Mouse (Mus musculus): ENCODE measurements around the gene Prrx2. TPM values are rescaled to one million over a fixed set of nuclear protein-coding genes. Genes with fewer than 3 reads are reported as not detected.

Gene Prrx2
- total RNA-seq (2023): not detected in 2 replicates

DNA sequence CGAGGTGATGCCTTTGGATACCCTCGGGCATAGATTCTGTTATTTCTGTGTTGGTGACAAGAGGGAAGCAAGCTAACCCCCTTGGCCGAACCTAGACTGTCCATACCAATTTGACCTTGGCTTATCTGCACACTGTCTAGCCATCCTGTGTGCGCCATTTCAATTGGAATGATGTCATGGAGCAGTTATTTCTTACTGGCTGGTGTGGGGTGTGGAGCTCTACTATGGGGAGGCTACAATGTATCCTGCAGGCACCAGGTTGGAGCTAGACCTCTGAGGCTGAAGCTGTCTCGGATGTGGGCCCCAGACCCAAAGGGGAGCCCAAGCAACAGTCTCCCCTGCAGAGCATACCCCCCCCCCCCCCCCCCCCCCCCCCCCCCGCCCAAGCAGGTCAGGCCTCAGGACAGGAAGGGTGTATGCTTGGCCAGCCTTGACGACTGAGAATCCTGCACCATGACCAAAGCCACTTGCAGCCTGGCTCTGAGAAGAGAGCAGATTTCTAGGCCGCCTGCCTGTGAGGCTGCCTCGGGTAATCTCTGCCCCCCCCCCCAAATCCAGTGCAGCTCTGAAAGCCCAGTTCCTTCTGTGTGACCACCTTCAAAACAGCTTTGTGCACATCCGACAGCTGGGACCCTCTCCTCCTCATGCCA, at the start of gene Prrx2:
Prrx2 (plus strand) TSS at position 600 of the 650 bp plus-strand sequence.

DNA sequence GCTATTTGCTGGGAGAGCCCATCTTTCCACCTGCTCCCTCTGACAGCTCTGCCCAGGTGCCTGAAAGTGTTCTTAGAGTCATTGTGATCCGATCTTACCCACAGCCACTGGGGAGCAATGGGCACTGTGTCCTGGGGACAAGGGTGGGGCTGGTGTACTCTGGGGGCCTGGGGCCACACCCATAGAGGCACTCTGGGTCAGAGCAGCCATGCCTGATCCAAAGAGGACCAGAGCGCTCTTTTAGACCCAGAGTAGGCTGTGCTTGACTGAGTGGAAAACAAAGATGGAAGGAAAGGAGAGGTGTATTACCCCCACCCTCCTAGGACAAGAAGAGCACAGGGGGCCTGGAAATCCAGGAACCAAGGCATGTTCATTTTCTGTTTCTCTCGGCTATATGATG, 31.2 kb upstream of the Prrx2 start, which contains the start of gene 1700001O22Rik:
1700001O22Rik (minus strand) TSS at position 58 of the 400 bp plus-strand sequence.

GRCm38 (mm10) chr2:30807648-30808295, 27.0 kb upstream of the Prrx2 start, which contains the start of gene Ntmt1:
Gene Ntmt1 (plus strand): TSS chr2:30807826.

DNA sequence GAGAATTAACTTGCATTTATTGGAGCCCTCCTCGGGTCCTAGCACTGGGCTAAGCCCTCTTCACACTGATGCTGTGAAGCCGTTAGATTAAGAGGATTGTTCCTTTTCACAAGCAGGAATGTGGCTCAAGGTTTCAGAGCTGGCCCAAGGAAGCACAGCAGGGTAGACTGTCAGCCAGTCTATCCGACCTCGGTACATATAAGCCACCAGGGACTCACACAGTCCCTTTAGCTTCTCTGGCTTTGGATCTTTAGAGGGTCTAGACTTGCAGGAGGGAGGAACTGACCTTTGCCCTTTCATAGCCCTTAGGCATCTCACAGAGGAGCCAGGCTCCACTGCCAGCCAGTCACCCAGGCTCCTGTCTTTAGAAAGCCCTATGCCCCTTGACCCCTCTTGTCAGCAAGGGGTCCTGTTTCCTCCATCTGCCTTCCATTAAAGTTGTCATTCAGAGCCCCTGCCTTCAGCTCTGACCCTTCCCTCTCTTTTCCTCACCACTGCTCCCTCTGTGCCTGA, 4.4 kb upstream of the Prrx2 start, which contains the start of gene Asb6:
Asb6 (minus strand) TSS at position 51 of the 513 bp plus-strand sequence.

GRCm38 (mm10) chr2:30929483-30930045, 94.8 kb downstream of the Prrx2 start, which contains the start of gene Ptges:
Gene Ptges (minus strand): TSS chr2:30929863.

Other genes with a start within 250 kb of the Prrx2 start
- not detected in 2 replicates for gene Cstad, start 239.9 kb upstream of the Prrx2 start, total RNA-seq (2023)
- not detected in 2 replicates for gene 1700001O22Rik, start 31.3 kb upstream of the Prrx2 start, total RNA-seq (2023)
- gene Ntmt1, start 27.1 kb upstream of the Prrx2 start, total RNA-seq (2023): 12.7 and 20.2 TPM in 2 replicates
- gene Asb6, start 4.6 kb upstream of the Prrx2 start, total RNA-seq (2023): 29.9 and 32.2 TPM in 2 replicates
- 15.4 and 18.4 TPM in 2 replicates for gene Ptges, start 94.9 kb downstream of the Prrx2 start, total RNA-seq (2023)
- 30.1 and 48.0 TPM in 2 replicates for gene Tor1b, start 118.0 kb downstream of the Prrx2 start, total RNA-seq (2023)
- 84.2 and 110 TPM in 2 replicates for gene Tor1a, start 133.0 kb downstream of the Prrx2 start, total RNA-seq (2023)
- gene BC005624, start 147.2 kb downstream of the Prrx2 start, total RNA-seq (2023): 80.2 and 80.8 TPM in 2 replicates
- gene Usp20, start 147.3 kb downstream of the Prrx2 start, total RNA-seq (2023): 4.5 and 8.2 TPM in 2 replicates